Mouse (Mus musculus) kidney, adult 9 months (tissue): ENCODE data around the gene Ints13.

ENCODE experiments used
- DNase-seq: peaks from one replicate; pipeline ENCODE4 v3.0.0; 2022

The Ints13 gene

DNA sequence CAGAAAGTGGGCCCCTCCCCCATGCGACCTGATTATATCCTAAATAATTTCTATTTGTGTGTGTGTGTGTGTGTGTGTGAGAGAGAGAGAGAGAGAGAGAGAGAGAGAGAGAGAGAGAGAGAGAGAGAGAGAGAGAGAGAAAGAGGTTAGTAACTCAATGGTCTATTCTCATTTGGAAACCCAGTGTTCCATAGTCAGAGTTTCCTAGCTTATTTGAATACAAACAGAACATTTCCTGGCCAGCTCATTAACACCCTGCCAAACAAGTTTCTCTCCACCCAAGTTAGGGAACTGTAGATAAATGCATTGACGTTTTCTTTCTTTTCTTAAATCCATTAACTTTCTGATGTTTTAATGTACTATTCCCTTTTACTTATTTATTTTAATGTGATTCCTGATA lies 39.6 kb downstream of the Ints13 start:
- DNase-seq = no peak

DNA sequence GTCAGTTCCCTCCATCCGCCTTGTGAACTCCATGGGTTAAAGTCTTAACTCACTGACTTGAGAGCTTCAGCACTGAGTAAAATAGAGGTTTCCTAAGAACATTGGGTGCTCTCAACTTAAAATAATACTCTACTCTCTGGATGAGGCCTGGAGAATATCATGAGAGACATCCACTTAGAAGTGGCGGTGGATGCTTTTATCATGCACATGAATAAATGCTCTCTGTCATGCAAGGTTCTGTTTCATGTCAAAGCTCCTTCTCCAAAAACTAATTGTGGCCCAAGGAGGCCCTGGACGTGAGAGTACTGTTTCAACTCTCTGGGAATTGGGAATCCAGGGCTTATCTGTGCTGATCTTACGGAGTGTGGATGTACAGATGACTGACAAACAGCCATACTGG lies 40.5 kb downstream of the Ints13 start:
- DNase-seq = no peak

DNA sequence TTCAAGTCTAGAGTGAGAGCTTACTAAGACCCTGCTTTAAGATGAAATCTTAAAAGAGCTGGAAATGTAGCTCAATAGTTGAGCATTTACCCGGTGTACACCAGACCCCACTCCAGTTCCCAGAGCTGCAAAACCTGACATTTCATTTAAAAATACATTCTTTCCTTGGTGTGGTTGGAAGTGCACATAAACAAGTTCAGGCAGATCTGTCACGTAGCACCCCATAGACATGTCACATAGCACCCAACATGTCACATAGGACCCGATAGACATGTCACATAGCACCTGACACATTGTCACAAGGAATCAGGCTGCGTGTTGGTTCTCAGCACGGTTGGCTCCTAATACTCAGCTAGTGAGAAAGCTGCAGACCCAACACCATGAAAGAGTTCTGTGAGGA lies 42.1 kb downstream of the Ints13 start:
- no peak for DNase-seq

DNA sequence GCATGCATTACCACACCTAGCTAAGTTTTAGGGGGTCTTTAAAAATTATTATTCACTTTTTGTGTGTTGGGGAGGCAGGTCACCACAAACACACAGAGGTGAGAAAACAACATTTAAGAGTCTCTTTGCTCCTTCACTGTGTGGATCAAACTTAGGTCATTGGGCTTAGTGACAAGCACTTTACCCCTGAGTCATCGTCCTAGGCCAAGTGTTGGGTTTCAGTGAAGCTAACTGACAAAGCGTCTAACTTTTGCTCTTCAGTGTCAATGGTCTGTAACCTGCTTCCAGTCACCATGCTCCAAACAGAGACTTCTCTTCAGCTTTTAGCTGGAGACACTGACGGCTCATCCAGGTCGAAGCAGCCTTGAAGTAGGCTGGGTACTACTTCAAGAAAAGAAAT lies 44.5 kb downstream of the Ints13 start:
- DNase-seq = no peak

DNA sequence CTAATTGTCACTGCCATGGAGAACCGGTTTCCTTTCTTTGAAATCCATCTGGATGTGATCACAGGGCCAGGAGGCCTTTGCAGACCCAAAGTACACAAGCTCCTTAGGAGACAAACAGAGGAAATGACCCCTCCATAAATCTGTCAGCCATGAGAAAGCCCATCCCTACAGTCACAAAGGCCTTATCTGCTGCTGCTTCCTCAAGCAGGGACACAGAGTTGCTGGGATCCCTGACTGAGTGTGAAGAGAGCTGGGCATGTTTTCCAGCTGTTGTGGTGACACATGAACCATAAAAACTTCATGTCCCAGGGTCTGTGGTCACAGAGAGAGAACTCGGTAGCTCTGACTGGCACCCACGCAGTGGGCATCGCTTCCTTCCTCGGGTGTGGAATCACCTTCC lies 46.9 kb downstream of the Ints13 start:
- DNase-seq = peak; percentile 63

DNA sequence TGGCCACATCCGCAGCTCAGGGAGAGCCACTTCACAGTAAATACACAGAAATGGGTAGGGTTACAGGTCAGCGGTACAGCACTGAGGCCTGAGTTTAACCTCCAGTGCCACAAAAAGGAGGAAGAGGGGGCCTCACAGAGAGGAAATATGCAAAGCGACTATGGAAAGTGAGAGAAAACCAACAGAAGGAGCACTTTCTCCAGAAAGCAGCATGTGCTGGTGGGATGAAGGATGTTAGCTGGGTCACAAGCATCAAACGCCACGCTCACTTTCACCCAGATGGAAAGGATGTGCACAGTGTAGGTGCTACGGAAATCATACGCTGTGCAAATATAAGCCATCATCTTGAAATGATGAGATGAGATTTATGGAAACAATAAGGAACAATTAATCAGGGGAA lies 47.3 kb downstream of the Ints13 start:
- DNase-seq = no peak

DNA sequence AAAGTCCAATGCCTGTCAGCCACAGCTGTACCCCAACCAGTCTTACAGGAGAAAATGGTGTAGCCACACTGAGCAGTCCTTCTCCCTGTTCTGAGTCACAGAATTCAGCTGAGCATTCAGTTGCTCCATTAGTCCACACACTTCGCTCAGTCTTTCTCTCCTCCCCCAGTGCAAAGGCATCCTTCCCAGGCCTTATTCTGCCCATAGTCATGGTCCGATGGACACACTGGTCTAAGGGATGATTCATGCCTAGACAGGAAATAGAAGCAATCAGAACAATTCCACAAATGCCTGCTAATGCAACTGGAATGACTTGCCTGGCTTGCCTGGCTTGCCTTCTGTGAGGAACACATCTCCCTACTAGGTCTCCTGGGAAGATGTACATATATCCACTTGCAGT lies 50.1 kb downstream of the Ints13 start:
- DNase-seq = no peak

DNA sequence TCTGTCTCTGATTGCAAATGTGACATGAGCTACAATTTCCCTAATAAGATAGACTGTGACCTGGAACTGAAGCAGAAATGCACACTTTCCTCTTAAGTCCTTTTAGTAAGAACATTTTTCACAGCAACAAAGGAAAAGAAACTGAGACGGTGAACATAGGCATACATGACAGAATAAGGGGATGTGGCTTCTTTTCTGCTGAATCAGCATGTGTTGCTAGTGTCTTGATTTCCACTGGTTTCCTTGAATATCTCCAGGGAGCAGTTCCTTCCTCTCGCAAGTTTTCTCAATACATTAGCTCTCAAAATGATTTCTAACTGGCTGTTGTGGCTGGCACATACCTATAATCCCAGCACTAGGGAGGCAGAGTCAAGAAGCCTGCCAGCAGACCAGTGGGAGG lies 52.1 kb downstream of the Ints13 start:
- no peak for DNase-seq

DNA sequence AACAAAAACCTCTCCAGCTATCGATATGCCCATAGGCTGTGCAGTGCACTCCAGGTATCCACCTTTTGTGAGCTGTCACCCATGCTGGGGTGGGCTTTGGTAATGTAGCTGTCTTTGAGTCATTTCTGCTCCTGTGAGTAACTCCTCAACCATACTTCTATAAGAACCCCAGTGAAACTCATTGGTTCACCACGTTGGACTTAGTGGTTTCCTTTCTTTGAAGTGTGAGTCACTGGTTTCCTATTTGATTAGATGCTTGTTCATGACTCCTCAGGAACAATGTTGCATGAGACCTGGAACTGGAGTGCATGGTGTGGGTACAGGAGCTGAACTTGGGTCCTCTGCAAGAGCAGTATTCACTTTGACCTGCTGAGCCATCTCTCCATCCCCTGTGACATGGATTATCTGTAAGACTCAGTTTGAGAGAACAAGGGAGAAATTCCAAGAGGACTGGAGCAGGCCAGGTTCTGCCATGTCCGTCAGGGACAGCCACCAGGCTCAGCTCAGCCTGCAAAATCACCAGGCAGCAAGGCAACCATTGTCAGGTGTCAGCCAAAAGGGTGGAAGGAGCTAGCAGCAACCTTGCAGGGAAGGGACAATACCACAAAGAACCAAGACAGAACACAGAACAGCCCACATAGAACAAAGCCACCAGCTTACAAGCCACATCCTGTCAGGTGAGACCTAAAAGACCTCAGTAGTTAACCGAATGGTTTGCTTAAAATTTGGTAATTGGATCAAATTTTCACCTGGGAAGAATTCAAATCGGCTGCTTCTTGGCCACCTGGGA lies 56.0 kb downstream of the Ints13 start:
- no peak for DNase-seq

DNA sequence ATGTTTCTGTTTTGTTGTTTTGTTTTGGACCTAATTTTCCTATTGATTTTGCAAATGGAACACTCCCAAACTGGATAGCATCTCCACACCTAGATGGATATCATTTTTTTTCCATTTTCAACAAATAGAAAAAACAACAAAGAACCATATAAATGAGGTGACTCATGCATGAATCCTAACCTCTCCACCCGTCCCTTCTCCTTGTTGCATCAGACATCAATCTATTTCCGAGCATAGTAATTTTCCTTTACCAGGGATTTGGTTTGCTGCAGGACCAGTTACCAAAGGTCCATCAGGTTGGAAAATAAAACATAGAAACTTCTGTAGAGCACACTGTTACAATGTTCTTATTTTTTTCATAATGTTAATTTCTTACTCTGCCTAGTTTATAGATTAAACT lies 58.6 kb downstream of the Ints13 start:
- DNase-seq = no peak

DNA sequence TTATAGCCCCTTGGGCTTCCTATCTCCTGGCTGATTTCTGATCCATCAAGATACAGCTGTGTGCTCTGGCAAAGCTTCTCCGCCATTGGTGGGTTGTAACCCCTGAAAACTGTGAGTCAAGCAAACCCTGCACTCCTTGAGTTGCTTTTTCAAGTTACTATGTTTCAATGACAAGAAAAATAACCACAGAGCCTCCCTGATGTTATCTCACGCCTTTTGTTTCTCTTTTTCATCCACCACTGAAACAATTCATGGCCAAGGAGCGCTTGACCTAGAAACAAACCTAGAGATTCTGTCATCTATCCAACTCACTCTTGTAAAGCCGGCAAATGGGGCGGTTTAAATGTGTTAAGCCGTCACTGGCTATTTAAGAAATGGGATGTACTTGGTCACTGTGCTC lies 61.7 kb downstream of the Ints13 start:
- no peak for DNase-seq

DNA sequence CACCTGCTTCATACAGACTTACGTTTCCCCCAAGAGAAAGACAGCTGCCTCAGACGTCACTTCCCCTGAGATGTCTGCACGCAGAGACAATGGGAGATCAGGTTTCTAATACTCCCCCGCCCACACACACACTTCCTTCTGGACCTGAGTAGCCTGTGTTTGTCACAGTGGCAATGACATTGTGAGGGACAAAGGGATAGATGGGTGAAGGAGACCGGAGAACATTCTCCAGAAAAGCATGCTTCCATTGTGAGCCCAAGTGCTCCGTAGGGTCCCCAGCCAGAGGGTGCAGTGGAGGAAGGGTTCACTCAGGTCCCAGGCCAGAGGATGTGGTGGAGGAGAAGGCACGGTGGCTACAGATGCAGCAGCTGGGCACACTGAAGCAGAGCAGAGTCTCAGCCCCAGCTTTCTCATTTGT lies 63.1 kb downstream of the Ints13 start:
- DNase-seq = no peak

DNA sequence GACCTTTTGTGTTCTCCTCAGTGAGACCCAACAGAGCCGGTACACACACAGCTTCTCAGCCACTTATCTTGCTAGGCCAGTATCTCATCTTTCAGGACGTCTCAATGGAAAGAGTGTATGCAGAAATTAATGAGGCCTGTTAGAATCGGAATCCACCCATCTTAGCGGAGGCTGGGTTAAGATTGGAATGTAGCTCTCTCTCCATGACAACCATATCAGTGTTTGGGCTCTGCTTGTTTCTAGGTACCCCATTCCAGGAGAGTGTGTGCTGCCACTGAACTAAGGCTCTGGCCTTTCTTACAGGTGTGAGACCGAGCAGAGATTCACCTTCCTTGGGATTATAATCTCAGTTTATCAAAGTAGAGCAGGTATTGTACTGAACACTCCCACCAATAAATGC lies 63.7 kb downstream of the Ints13 start:
- DNase-seq = no peak

DNA sequence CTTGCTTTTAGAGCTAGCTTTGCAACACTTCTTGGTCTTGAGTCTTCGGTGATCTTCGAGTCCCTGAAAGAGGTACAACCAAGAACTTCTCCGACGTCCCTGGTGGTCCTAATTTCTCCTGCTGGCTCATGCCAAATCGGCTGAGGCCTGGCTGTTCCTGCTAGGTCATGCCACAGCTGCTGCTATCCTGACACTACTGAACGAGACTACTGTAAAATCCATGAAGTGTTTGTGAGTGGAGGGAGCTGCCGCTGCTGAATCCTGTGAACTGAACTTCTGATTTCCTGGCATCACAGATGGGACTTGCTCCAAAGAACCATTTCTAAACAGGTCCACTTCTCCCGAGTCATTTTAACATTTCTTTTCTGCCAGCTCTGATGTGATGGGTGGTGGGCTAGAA lies 64.3 kb downstream of the Ints13 start:
- DNase-seq = no peak

DNA sequence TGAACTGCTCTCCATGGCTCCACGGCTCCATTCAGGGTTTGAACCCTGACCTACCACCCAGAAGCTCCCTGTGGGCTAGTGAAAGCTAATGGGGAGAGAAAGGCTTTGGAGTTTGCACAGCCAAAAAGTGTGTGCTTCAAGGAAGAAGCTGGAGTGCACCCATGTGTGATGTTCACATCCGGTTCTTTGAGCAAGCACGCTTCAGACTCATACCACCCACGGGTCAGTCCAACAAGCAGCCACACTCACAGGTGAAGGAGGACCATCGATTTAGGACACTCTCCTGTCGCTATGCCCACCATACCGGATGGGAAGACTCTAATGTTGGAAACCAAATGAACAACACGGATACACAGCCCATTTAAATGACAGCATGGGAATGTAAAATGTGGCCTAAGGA lies 66.1 kb downstream of the Ints13 start:
- DNase-seq = no peak

DNA sequence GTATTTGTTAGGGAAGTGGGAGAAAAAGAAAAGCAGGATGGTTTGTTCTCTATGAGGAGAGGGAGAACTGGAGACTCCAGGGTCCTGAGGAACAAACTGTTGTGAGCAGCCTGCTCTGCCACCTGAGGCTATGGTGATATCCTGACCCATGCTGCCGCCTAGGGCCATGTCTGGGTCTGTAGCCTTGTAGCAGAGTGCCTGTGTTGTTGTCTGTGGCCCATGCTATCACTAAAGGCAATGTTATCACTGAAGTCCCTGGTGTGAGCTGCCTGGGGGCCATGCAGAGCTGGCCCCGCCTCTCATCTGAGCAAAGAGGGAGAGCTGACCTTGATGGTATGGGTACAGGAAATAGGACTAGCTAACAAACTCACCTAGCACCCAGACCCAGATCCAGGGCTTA lies 67.7 kb downstream of the Ints13 start:
- DNase-seq = no peak

DNA sequence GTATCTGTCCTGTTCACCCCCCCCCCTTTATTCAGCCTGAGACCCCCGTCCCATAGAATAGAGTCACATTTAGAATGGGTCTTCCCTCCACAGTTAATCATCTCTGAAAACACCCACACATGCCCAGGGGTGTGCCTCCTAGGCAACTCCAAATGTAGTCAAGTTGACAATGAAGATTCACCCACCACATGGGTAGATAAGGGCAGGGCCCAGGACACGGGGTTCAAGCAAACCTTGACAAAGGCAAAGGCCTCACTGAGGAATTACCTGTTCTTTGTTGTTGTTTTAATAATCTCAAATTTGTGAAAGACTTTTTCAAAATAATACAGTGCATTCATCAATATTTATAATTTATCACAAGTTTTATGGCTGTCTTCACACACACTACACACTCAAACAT lies 73.2 kb downstream of the Ints13 start:
- no peak for DNase-seq

DNA sequence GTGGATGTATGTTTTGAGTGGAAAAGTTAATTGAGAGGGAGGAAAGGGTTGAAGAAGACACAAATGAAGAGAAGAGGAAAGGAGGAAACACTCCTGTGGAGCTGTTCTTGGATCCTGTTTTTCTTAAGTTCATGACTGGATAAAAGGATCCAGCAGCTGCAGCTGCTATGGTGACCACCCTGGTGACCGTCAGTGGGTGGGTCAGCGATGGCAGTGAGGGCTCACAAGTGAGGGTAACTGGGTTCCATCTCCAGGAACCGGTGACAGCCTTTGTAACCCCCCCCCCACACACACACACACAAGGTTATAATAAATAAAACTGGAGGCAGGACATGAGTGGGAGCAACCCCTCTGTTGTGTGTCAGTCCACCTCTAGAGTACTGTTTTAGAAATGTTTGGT lies 74.8 kb downstream of the Ints13 start:
- DNase-seq = no peak

DNA sequence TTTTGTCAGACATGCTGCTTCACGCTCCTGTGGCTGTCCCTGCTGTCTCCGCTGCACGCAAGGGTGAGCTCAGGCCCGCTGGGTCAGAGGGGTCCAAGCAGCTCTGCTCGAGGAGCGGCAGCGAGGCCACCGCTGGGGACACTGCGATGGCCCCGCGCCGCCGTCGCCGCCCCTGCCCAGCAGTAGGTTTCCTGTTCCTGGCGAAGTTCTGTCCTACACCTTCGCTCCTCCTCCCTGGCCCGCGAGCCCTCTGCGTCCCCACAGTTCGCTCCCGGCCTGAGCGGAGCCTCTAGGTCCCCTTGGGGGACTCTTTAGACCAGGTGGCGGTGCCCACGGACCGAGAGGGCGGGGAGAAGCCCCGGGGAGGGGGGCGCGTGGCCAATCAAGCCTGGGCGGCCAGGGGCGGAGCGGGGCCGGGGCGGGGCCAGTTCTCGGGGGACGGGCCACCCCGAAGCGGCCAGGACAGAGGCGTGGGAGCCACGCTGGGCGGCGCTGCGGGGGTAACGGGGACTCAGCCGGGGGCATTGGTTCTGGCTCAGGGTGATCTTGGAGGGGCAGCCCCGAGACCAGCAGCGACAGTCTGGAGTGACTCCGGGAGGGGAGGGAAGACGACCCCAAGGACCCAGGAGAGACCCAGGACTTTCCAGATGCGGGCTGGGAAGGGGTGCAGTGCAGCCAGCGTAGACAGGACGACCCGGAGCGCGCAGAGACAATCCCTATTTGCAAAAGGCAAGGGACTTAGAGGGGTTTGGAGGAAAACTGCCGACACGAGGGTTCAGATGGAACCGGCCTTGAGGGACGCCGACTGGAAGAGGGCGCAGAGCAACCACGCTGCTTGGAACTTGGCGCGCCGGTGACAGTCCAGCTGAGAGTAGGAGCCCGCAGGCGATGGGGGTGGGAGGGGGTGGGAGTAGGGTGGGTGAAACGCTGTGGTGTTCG lies 75.5 kb downstream of the Ints13 start, which contains the start of gene Itpr2:
Gene Itpr2, minus strand, starts transcription at position 358 of the 939 bp plus-strand sequence.
- peak; percentile 88 for DNase-seq

DNA sequence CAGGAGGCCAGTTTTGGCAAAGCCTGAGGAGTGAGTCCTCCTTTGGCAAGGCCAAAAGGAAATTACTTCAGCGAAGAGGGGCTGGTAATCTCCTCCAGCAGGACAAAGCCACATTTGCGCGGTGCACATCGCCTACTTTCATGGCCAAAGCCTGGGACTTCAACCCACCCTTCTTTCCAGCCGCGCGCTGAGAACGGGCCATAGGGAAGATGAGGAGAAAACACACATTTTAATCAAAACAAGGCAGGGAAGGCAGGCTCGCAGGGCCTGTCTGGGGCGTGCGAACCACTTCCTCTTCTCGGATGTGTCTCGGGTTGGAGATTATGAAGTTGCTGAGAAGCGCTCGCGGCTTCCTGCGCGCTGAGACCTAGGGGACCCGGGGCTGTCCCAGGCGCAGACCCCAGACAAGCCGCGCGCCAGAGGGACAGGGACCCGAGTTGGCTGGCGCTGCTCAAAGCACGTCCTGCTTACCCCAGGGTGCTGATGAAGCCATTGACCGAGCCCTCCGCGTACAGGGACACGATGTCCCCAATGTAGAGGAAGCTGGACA lies 76.2 kb downstream of the Ints13 start:
- peak; percentile 42 for DNase-seq

DNA sequence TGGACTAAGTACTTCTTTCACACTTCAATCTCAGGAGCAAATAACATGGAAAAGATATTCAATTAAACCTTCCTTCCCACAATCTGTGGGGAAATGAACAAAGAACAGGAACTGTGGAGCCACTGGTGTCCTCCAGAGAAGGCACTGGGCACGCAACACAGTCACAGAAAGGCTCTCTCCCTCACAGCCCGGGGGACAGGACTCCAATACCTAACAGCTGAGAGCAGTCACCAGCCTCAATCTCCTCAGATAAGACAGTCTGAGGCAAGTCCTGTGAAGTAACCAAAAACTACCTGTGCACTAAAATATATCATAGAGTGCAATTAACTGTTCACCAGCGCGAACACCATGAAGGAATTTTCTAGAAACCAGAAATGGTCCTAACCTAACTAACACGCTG lies 76.9 kb downstream of the Ints13 start:
- no peak for DNase-seq

DNA sequence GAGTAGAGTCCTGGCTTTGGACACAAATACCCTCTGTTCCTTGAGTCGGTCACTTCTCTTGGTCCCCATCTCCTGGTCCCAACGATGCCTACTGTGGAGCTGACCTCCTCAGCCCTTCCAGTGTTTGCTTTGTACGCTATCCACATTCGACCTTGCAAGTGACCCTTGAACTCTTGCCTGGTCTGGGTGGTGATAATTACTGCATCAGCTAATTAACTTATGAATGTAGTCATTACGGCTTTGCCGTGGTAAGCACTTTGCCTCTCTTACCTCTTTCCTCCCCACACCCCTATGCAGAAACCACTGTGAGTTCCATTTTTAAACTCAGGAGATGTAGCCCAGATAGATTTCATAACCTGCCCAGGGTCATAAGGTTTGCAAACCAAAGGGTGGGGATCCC lies 77.4 kb downstream of the Ints13 start:
- DNase-seq = peak; percentile 58
